Mouse (Mus musculus) cerebellum, adult 18-20 months (tissue): Measurements from ENCODE around the gene Pdxk.

ENCODE experiments used
- DNase-seq, 2 experiments: peaks; one replicate each; pipeline ENCODE4 v3.0.0; 2021

Pdxk gene

DNA sequence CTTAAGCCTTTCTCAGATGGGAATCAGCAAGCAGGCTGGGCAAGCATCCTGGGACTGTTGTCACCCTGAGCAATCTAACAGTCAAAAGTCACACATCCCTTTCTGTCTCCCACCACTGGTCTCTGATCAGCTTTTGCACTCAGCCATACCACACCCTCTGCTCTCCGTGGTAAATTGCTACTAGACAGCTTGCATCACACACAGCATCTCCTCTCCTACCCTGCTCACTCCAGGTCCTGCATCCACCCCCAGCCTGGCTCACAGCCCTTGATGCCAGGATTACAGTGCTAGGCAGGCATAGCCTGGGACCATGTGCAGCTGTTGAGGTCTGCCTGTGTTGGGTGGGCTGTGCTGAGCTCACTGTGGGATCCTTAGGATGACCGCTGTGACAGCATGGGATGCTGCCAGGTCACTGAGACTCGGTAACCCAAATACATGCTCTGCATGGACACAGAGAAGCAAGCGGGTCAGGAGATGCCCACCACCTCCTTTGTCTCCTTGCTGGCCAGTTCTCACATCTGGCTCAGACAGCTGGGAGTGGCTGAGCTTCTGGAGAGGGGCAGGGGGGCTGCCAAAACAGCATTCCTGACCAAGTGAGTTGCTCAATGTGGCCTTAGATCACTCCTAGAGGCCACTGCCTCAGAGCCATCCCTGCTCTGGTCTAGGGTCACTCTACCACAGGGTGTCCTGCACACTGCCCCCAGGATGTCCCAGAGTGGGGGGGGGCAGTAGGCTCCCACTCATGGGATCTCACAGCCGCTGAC, 6.2 kb downstream of the Pdxk start:
- DNase-seq = no peak

DNA sequence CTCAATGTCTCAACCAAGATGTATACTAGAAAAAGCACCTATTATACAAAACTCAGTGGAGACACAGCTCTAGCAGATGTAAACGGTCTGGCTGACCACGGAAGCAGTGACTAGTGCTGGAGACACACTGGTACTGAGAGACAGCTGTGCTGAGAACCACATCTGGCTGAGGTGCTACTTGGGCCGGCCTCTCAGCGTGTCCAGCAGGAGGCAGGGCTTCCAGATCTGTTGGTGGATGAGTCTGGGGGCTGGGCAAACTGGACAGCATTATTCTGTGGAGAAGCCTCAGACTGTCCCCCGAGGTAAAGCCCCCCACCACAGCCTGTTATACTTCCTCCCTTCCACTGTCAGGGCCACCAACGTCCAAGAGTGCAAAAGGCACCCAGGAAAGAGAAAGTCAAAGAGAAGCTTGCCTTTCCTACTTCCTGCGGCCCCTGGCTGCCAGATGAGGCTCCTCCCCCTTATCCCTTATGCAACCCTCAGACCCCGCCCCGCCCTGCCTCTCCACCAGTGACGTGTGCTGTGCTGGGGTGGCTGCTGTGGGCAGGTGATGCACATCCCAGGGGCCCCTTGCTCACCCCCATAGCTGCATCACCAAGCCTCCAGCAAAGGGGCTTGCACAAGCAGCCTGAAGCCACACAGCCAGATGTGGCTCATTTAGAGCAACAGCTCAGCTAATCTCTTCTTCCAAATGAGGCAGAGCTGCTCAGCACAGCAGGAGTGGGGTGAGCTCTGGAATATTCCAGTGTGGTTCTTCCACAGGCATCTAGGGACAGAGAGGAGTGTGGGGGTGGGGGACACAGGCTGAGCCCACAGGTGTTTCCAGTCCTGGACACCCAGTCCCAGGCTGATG, 7.1 kb downstream of the Pdxk start:
- DNase-seq = no peak

DNA sequence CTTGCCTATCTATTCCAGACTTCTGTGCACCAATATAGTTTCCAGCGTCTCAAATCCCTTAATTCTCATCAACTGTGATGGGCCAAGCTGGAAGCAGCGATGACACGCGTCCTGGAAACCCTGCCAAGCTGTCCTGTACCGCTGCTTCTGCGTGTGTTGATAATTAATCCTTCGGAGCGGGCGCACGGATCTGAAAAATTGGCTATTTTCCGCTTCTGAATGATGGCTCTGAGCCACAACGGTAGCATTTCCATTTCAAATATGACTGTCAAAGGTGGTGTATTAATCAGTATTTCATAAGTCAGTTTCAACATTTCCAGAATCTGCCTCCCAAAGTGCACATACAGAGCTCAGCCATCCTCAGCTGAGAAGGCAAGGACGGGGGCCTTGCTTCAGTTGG, 8.1 kb downstream of the Pdxk start:
- DNase-seq = peak; percentile 37 to 47

DNA sequence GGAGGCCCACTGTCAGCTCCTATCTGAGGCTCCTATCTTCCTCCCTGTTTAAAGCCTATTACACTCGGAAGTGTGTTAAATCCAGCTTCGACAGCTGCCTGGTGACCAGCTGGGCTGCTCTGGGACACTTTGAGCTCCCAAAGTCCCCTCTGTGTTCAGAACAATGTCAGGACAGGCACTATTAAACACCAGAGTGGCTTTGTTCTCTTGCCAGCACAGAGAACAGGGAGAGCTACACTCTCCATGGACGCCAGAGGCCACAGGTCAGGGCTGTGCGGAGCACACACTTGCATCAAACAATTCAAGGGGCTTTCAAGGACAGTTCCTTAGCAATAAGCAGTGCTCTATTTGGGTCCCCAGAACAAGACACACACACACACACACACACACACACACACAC, 12.1 kb downstream of the Pdxk start:
- no peak for DNase-seq

DNA sequence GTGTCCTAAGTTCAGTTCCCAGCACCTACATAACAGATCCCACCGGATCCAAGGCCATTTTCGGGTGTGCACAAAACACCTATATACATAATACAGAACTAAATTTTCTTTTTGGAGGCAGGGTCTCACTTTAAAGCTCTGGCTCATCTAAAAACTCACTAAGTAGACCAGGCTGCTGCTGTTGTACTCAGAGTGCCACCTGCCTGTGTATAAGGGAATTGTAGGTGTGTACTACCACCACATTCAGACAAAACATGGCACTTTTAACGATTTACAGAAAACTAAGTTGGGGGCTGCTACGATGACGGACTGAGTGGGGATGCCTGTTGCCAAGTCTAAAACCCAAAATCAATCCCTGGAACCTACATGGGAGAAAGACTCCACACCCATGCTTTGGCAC, 14.0 kb downstream of the Pdxk start:
- DNase-seq = no peak

DNA sequence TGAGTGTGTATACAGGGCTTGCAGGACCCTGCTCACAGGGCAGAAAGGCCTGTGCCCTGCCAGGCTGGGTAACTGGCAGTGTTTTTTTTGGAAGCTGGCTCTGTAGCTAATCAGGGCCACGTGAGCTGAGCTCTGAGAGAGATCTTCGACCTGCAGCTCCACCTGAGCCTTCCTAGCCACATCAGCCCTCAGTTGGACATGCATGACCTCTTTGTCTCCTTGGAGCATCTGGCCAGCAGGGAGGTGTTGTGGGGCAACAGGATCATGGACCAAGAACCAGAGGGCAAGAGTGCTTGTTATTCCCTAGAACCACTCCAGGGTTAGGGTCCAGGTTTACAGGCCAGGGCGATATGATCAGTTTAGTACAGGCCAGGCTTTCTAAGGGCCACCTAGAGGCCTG, 17.4 kb downstream of the Pdxk start:
- DNase-seq = no peak

DNA sequence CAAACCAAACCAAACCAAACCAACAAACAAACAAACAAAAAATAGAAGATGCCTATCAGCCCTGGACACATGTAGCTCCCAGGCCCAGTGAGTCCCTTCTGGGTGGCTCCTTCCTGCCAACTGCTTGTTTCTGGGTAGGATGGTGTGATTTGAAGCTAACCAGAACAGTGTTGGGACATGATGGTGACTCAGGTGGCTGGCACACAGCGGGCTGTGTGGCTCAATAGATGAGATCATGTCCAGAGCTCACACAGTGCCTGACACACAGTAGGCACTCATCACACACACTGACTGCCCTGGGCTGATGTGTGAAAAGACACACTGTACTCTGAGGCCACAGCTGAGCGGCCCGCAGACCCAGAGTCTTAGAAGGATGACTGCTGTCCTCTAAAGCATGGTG, 18.6 kb downstream of the Pdxk start:
- no peak for DNase-seq

DNA sequence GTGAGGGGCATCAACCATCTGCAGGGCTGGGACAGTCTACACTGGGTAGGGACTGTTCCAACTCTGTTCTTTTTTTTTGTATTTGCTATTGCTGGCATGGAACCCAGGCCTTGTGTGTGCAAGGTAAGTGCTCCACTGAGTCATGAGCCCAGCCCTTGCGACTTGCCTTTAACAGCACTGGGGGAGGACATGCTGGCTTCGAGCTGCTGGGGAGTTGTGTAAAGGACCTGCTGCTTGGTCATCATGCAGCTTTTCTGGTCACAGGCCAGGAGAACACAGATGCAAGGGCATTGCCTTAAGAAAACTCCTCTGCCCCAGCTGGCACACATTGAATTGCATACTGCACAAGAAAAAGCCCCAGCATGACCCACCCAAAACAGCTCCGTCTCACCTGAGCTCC, 22.5 kb downstream of the Pdxk start:
- no peak for DNase-seq

DNA sequence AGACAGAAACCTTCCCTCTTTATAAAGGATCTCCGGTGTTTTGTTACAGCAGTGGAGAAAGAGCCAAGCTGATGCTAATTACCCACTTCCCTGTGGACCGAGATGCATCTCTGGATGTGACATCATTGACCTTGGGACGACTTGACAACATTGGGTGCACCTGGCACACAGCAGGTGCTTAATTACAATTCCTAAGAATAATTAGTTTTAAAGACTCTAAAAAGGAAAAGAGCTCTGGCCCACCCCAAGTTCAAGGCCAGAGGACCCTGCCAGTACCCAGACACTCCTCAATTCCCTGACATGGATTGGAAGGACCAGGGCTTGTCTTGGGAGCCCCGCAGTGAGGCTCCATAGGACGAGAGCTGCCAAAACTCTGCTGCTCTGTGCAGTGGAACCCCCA, 23.2 kb downstream of the Pdxk start:
- DNase-seq = no peak

DNA sequence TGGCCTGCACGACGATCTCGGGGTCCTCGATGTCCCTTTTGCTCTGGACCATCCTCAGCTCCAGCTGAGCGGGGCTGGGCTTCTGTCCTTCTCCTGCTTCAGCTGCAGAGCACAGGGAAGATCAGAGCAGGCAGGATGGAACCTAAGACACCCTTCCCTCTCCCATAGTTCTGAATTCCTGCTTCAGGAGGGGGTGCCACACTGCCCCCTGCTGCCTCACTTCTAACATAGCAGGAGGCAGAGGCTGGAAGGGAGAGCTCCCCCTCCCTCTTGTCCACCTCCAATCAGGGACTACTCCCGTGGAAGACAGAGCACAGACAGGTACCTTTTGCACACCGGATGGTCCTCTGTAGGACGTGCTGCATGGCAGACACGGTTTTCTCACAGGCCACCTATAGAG, 24.0 kb downstream of the Pdxk start:
- peak in 1 of 2 experiments; percentile 48 for DNase-seq

DNA sequence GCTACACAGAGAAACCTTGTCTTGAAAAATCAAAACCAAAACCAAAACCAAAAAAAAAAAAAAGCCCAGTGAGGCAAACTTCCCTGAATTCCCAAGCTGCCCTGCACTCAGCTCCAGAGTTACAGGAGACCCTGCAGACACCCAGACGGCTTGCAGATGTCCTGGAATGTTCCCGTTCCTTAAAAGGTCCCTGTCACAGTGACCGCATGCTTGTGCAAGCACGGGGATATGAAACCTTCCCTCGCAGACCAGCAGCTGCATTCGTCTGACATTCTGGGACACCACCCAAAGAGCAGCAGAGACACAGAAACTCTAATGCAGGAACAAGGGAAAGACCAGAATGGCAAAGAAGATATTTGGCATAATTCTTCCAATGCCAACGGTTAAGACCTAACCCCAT, 24.8 kb downstream of the Pdxk start:
- DNase-seq = no peak

DNA sequence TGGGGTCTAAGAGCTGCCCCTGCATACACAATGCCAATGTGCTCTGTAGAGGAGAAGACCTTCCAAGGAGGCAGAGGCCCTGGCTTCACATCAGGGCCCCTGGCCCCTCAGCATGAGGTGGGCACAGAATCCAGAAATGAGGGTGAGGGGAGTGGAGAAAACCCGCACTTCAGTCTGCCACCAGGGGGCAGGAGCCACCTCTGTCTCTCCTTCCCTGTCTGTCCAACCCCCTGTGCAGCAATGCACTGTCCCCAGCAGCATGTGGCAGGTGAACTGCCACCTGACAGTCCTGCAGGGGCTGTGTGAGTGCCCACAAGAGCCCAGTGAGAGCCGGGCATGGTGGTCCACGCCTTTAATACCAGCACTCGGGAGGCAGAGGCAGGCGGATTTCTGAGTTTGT, 25.2 kb downstream of the Pdxk start:
- DNase-seq = no peak

DNA sequence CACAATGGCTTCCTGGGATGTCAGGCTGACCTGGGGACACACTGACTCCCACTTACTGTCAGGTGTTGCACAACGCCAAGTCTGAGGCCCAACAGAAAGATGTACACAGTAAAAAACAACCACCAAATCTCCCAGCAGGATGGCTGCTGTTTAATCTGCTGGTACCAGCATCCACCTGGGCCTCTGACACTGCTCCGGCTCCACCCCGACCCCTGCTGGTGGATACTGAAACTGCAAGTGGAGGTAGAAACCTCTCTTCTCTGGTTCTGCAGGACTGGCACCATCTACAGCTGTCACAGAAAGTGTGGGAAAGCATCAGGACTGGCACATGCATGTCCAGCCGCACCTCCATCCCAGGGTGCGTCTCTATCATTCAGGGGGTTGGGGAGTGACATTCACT, 26.7 kb downstream of the Pdxk start:
- peak; percentile 84 to 88 for DNase-seq

DNA sequence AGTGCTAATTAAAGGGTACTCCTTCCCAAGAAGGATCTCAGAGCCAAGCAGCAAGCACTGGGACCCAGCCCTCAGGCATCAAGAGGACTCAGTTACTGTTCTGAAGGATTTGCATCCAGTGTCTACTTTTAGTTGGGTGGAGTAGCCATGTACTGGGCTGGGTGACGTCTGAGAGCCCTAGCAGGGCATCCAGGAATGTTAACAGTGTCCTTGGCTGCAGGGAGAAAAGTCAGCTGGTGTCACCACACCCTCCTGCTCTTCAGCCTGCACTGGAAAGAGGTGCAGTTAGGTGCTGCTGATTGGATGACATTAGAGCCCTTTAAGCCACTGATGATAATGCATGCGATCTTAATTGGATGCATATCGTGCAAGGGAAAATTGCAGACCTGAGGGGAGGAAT, 31.9 kb downstream of the Pdxk start:
- DNase-seq = no peak

DNA sequence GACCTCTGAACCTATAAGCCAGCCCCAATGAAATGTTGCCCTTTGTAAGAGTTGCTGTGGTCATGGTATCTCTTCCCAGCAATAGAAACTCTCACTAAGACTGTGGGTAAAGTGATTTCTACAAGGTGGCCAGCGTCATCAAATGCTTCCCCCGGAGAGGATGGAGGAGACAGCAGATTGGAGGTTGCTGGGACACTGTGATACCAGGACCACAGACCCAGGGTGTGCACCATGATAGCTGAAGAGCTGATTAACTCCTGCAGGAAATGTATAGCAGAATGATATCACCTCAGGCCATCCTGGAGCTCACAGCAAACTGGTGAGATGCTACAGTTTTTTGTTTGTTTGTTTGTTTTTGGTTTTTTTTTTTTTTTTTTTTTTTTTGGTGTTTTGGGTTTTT, 35.0 kb downstream of the Pdxk start:
- DNase-seq = no peak

DNA sequence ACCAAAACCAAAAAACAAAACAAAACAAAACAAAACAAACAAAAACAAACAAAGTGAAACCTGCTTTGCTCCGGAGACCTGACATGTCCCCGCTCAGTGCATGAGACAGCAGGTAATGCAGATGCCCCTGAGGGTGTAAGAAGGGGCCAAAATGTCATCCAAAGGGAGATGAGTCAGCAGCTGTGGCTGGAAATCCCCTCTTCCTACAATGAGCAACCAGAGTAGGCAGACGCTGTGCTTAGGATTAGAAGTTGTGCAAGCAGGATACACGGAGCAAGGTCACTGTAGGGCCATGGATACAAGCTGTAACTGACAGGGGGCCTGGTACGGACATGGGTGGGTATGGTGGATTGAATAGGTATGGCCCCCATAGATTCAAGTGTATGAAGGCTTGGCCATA, 35.6 kb downstream of the Pdxk start:
- no peak for DNase-seq

DNA sequence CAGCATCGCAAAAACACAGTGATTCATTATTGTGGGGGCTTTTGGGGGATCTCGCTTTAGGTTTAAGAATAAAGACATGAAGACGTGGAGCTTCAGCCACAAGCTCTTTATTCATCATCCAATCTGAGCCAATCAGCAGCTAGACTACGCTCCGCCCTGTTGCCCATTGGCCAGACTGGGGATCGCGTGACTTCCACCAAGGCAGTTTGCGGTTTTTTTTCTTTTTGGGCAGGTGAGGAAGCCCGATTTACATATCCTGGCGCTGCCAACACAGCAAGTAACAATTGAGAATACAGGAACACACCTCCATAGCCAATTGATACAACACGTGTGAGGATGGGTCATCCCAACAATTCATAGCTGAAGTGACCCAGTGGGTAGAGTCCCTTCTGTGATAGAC, 36.7 kb downstream of the Pdxk start:
- DNase-seq = no peak

DNA sequence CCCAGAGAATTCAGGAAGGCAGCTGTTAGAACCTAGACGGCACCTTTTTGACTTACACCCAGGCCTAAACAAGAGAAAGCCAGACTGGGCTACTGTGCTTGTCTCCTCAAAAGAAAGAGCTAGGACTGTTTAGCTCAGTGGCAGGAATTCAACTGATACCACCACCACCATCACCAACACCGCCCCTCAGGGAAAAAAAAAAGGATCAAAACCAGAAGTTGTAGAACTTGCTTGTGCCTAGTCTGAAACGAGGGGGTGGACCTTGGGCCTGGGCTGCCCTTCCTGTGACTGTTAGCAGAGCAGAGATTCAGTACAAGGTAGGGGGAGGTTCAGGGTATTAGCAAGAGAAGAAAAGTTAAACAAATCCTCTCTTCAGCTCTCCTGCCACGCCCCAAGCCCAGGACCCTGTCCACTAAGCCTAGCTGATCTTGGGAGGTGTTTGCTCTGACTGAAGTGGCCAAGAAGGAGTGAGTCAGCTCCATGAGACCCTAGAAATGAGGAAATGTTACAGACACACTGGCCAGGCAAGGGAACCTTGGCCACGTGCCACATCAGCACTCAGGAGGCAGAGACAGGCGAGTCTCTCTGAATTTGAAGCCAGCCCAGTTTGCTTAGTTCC, 38.5 kb downstream of the Pdxk start:
- no peak for DNase-seq

DNA sequence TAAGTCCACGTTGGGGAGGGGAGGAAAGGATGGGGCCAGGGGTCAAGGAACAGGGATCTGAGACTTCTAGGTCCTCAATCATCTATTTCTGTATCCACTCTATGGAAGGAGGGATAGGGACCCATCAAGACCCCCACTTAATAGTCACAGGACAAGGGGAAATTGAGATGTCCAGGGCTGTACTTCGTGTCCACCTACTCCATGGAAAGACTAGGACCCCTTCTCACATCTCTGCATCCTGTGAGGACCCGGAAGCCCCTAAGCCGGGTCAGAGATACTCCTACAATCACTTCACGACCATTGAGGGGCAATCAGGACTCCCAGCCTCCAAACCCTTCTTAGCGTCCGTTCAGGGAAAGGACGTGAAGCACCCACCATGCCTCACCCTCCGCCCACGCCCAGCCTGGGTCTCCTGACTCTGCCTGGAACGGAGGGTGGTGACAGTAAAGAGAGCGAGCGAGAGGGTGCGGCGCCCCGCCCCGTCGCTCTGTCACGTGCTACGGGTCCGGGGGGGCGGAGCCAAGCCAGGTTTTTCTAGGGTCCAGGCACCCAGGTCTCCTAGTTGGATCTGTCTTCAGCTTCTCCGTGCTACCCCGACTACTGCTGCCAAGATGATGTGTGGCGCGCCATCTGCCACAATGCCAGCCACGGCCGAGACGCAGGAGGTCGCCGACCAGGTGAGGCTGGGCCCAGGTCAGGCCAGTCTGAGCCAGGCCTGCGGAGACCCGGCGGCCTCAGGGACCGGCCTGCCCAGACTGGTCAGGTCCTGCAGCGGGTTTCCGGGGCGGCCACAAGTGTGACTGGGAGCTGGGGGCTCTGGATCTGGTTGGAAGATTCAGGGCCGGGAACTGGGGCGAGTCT, 39.4 kb downstream of the Pdxk start, which contains the start of gene Cstb:
Gene Cstb, plus strand, starts transcription at position 489 of the 861 bp plus-strand sequence.
- DNase-seq = peak; percentile 87 to 88

DNA sequence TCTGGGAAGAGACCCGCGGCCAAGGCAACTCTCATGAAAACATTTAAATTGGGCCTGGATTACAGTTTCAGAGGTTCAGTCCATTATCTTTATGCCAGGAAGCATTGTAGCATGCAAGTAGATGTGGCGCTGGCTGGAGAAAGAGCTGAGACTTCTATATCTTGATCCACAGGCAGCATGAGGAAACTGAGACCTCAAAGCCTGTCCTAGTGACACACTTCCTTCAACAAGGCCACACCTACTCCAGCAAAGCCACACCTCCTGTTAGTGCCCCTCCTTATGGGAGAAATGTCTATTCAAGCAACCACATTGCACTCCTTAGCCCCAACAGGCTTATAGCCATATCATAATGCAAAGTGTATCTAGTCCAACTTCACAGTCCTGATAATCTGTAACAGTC, 42.2 kb downstream of the Pdxk start:
- no peak for DNase-seq

DNA sequence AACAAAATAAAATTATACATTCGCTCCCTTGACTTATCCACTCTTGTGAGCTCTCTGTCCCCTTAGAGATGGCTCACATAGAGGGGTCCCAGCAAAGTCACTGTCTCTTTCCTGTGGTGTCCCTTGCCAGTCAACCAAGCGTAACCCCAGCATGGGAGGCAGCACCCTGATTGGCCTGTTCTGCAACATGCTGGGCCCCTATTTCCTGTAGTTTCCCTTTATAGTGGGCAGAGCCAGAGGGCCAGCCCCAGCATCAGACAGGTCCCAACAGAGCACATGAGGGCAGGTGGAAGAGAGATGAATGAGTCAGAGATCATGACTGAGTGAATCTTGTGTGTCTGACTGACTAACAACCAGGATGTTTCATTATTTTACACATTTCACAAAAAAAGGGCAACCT, 43.8 kb downstream of the Pdxk start:
- no peak for DNase-seq

DNA sequence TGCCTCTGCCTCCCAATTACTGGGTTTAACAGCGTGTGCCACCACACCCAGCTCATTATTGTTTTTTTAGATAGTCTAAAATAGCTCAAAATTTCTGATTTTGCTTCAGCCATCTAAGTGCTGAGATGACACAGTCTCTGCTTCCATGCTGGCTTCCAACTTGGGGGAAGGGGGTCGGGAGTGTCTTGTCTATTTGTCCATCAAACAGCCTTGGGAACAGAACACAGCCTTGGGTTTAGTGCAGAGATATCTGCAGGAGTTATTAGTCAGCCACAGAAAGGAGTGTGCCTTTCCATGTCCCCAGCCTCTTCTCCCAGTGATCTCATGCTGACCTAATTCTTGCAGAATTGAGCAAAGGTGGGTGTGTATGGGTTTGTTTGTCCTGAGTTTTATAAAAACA, 46.0 kb downstream of the Pdxk start:
- DNase-seq = no peak

DNA sequence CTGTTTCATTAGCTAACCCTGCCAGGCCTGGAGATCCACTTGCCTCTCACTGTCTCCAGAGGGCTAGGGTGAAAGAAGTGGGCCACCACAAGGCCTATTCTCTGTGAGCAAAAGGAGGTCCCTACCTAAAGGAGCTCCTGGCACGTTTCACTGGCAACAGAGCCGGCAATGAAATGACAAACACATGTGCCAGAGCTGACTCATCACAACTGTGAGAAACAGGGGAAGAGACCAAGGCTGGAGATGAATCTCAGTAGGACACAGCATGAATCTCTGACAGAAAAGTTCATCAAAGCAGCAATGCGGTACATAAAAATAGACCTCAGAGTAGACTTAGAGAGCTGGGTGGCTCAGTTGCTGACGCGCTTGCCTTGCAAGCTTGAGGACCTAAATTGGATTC, 46.9 kb downstream of the Pdxk start:
- no peak for DNase-seq
